21 mouse cellular contexts compared by ENCODE assay signal in the genomic region with DNA sequence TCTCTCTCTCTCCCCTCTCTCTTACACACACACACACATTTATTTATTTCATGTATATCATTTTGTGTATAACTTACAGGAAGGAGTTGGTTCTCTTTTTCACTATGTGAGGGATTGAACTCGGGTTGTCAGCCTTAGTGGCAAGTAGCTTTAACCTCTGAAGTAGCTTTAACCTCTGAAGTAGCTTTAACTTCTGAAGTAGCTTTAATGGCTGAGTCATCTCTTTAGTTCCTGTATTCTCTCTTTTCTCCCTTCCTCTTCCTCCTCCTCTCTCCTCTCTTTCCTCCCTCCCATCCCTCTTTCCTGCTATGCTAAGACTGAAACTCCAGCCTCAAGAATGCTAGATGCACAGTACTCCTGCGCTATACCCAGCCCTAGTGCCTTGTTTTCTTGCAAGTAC.
"Had no signal": no experiment of that assay in that cellular context is flagged by ENCODE, and none has a peak within 500 bp of the region (broad histone marks: within the 10 kb centered on the region; RNA-seq: fewer than 3 reads in every experiment).

No protein-coding gene starts in this region.

- H3K4me3 ChIP-seq: heart, embryonic 10.5 days; heart, embryonic 12.5 days; hindbrain, embryonic 10.5 days; hindbrain, embryonic 12.5 days; hindbrain, embryonic 15.5 days; kidney, embryonic 15.5 days; limb, embryonic 13.5 days; limb, embryonic 15.5 days; liver, embryonic 12.5 days had no signal

- DNase-seq: heart, postnatal 10 days; kidney, adult 11 months; kidney, adult 2 months; kidney, adult 9 months; kidney, postnatal 14 days; kidney, postnatal 36 days; layer of hippocampus, adult 9-11 months; layer of hippocampus, postnatal 36 days; left cerebral cortex, postnatal 4 days had no signal

- H3K9me3 ChIP-seq: heart, embryonic 10.5 days; heart, embryonic 12.5 days; hindbrain, embryonic 10.5 days; hindbrain, embryonic 12.5 days; hindbrain, embryonic 15.5 days; kidney, embryonic 15.5 days; limb, embryonic 13.5 days; limb, embryonic 15.5 days; liver, embryonic 12.5 days had no signal

- H3K36me3 ChIP-seq: heart, embryonic 10.5 days; heart, embryonic 12.5 days; hindbrain, embryonic 10.5 days; hindbrain, embryonic 12.5 days; hindbrain, embryonic 15.5 days; kidney, embryonic 15.5 days; limb, embryonic 13.5 days; limb, embryonic 15.5 days; liver, embryonic 12.5 days had no signal

- H3K9ac ChIP-seq: heart, embryonic 12.5 days; hindbrain, embryonic 12.5 days; hindbrain, embryonic 15.5 days; kidney, embryonic 15.5 days; limb, embryonic 13.5 days; limb, embryonic 15.5 days; liver, embryonic 12.5 days; liver, embryonic 14.5 days had no signal

- H3K4me1 ChIP-seq: heart, embryonic 12.5 days; limb, embryonic 13.5 days had no signal

- H3K27ac ChIP-seq: heart, embryonic 10.5 days; hindbrain, embryonic 10.5 days; hindbrain, embryonic 12.5 days; hindbrain, embryonic 15.5 days; hindbrain, postnatal 0 days; kidney, embryonic 15.5 days; kidney, postnatal 0 days; limb, embryonic 13.5 days; limb, embryonic 15.5 days; liver, embryonic 12.5 days; liver, embryonic 14.5 days had no signal

- H3K27me3 ChIP-seq: hindbrain, embryonic 15.5 days; kidney, embryonic 15.5 days; limb, embryonic 13.5 days; limb, embryonic 15.5 days had no signal
